Mouse (Mus musculus) E14TG2a.4 (cell line): ENCODE results near the gene Hils1.

ENCODE experiments used
- CTCF ChIP-seq: conservative IDR thresholded peaks from 2 replicates; pipeline ENCODE4 v1.5.1; 2014; ENCODE audit warnings: low read length
- NANOG ChIP-seq: IDR thresholded peaks from 2 replicates; pipeline ENCODE4 v1.6.1; 2014; ENCODE audit warnings: borderline replicate concordance, low read length, mixed read lengths

DNA sequence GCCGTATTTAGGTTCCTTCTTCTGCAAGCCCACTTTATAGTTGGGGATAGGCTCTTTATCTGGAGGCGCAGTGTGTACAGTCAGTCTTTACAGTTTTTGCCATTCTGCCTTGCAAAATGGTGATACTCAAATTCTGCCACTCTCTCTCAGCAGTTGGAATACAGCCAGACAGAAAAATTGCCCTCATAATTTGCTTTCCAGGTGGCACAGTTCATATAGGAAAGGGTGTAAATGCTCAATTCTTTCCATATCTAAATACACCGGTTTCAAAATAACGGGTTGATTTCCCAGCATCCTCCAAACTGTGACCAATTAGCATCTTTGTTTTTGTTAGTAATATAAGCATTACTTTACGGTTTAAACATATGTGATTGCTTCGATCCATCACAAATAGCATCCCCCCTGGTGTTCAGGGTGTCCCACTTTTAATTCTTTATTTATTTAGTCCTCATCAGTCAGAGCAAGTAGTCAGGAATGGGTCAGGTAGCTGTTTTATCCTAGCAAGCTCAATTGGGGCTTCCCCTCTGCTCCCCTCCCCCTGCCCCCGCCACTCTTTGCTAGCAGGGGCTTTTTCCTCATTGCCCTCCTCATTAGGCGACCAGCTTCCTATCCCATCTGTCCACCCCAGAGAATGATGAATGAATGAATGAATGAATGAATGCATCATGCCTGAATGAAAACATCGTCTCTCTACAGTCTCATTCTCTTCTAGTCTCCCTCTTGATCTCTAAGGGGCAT lies 11.0 kb downstream of the Hils1 start:
- TF ChIP-seq CTCF (no peak), NANOG (no peak)
